ENCODE assay signal across 8 mouse cellular contexts in the genomic region with DNA sequence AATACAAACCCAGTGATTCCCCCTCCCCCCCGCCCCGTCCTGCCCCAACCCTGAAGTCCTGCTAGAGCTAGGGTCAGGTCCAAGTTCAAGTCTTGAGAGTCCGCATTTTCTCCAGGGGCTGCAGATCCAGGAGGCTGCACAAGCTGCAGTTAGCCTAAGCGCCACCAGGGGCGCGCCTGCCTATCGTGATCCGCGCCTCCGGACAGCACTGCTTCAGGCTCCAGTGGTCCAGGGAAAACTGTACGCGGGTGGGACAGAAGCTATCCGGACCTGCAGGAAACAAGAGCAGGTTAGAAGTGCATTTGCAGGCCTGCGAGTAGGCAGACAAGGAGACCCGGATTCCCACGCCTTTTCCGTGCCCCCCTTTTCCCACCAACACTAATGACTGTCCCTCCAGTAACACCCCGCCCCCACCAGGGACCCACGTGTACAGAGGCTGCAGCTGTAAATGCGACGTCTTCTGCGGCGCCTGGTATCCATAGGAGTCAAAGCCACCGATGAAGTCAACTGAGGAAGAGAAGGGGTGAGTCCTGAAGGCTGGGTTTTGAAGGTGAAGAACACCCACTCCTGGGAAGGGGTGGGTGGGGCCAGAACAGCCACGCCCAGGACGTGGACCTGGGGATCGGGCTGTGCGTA. TPM values are rescaled to one million over a fixed set of nuclear protein-coding genes. Genes with fewer than 3 reads are reported as not detected.
DNase-seq lines count a peak whose midpoint lies in the region; ATAC-seq and TF ChIP-seq lines count a peak whose summit lies in the region.

No protein-coding gene starts in this region.

- H3K27me3 ChIP-seq in embryonic facial prominence, embryonic 15.5 days = no peaks in the 10 kb centered on the region
- no peaks in the 10 kb centered on the region for H3K27me3 ChIP-seq in liver, embryonic 11.5 days (replicated peaks; ENCODE audit: control insufficient read depth, insufficient read depth, low read length)
- H3K27me3 ChIP-seq in myocyte (ENCODE audit: control insufficient read depth, insufficient read depth, insufficient read length) = no peaks in the 10 kb centered on the region
- H3K27me3 ChIP-seq in stomach, embryonic 14.5 days (ENCODE audit: control insufficient read depth, insufficient read depth, low read length) = no peaks in the 10 kb centered on the region

- H3K9me3 ChIP-seq in embryonic facial prominence, embryonic 15.5 days (replicated peaks) = no peaks in the 10 kb centered on the region
- H3K9me3 ChIP-seq in liver, embryonic 11.5 days (ENCODE audit: control insufficient read depth, low read length) = no peaks in the 10 kb centered on the region
- H3K9me3 ChIP-seq in stomach, embryonic 14.5 days (ENCODE audit: control insufficient read depth, low read depth, low read length) = no peaks in the 10 kb centered on the region; the same call in 1 of the 2 replicates

- H3K27ac ChIP-seq in bone marrow, adult 2 months (ENCODE audit: control insufficient read depth, insufficient read depth, low read depth, low read length, poor library complexity) = no peak overlapping the region
- H3K27ac ChIP-seq in embryonic facial prominence, embryonic 15.5 days (replicated peaks) = no peak overlapping the region
- no peak overlapping the region for H3K27ac ChIP-seq in liver, embryonic 11.5 days (ENCODE audit: low read depth, low read length)
- H3K27ac ChIP-seq in stomach, embryonic 14.5 days (ENCODE audit: low read length) = no peak overlapping the region

- no peak overlapping the region for H3ac ChIP-seq in myocyte (ENCODE audit: control insufficient read depth, insufficient read length)

- no peak for TF ChIP-seq POLR2A in bone marrow, adult 2 months (IDR thresholded peaks at IDR 0.05; ENCODE audit: borderline replicate concordance, control insufficient read depth, low read depth, low read length)
- no peak for TF ChIP-seq POLR2A in myocyte (IDR thresholded peaks at IDR 0.05; ENCODE audit: insufficient read length, low read depth)

- 7% methylated on average over 28 of the region's 28 CpGs for WGBS in bone marrow, adult 2 months
- 23% methylated on average over 28 of the region's 28 CpGs for WGBS in embryonic facial prominence, embryonic 15.5 days
- WGBS in liver, embryonic 11.5 days = 15% methylated on average over 28 of the region's 28 CpGs
- WGBS in stomach, embryonic 14.5 days = 22% methylated on average over 28 of the region's 28 CpGs

- peak; percentile 78 for TF ChIP-seq CTCF in bone marrow, adult 2 months (IDR thresholded peaks at IDR 0.05; ENCODE audit: control insufficient read depth, insufficient read depth, low read length)

- peak overlapping the region; percentile 51 for H3K4me2 ChIP-seq in embryonic facial prominence, embryonic 15.5 days (replicated peaks)
- H3K4me2 ChIP-seq in liver, embryonic 11.5 days = peak overlapping the region; percentile 59
- H3K4me2 ChIP-seq in myocyte (ENCODE audit: low read depth) = peak overlapping the region; percentile 48
- peak overlapping the region; percentile 31 for H3K4me2 ChIP-seq in stomach, embryonic 14.5 days (replicated peaks; ENCODE audit: low read depth, low read length)

- no peaks in the 10 kb centered on the region for H3K79me2 ChIP-seq in myocyte (ENCODE audit: control insufficient read depth, insufficient read depth)

- peak; percentile 34 for DNase-seq in 3134 (ENCODE audit: extremely low read depth, insufficient read length, low spot score)
- peak; percentile 22 to 47 for DNase-seq in heart, adult 9 months (ENCODE audit: low spot score in 2 of 2)
- DNase-seq in kidney, adult 9 months = peak; percentile 80
- peak; percentile 58 for DNase-seq in liver, embryonic 11.5 days (ENCODE audit: low spot score)

- H3K9ac ChIP-seq in embryonic facial prominence, embryonic 15.5 days = no peak overlapping the region
- H3K9ac ChIP-seq in liver, embryonic 11.5 days (ENCODE audit: low read depth, low read length) = no peak overlapping the region
- no peak overlapping the region for H3K9ac ChIP-seq in stomach, embryonic 14.5 days (replicated peaks; ENCODE audit: low read depth, low read length)

- H3K4me1 ChIP-seq in bone marrow, adult 2 months (ENCODE audit: control insufficient read depth, insufficient read depth, low read length) = no peaks in the 10 kb centered on the region
- H3K4me1 ChIP-seq in embryonic facial prominence, embryonic 15.5 days = peaks cover 6% of the 10 kb centered on the region
- no peaks in the 10 kb centered on the region for H3K4me1 ChIP-seq in liver, embryonic 11.5 days (replicated peaks; ENCODE audit: control insufficient read depth, insufficient read depth, low read length)
- peaks cover 4% of the 10 kb centered on the region; the same call in 1 of the 2 replicates for H3K4me1 ChIP-seq in stomach, embryonic 14.5 days (ENCODE audit: control insufficient read depth, insufficient read depth, low read length)

- H3K36me3 ChIP-seq in embryonic facial prominence, embryonic 15.5 days = 0 out of 2 replicates have a peak, but pooled peaks cover 2% of the 10 kb centered on the region
- H3K36me3 ChIP-seq in liver, embryonic 11.5 days (ENCODE audit: control insufficient read depth, insufficient read depth, low read length) = no peaks in the 10 kb centered on the region
- H3K36me3 ChIP-seq in myocyte (ENCODE audit: control insufficient read depth, insufficient read depth) = no peaks in the 10 kb centered on the region
- H3K36me3 ChIP-seq in stomach, embryonic 14.5 days (ENCODE audit: control insufficient read depth, insufficient read depth, low read length) = no peaks in the 10 kb centered on the region; the same call in 1 of the 2 replicates

- H3K4me3 ChIP-seq in bone marrow, adult 2 months (replicated peaks; ENCODE audit: control insufficient read depth, low read depth, low read length) = no peak overlapping the region
- peak overlapping the region; percentile 27 for H3K4me3 ChIP-seq in embryonic facial prominence, embryonic 15.5 days (replicated peaks)
- no peak overlapping the region for H3K4me3 ChIP-seq in liver, embryonic 11.5 days (ENCODE audit: low read depth, low read length)
- no peak overlapping the region for H3K4me3 ChIP-seq in myocyte
- no peak overlapping the region for H3K4me3 ChIP-seq in stomach, embryonic 14.5 days (ENCODE audit: low read depth, low read length)

- ATAC-seq in embryonic facial prominence, embryonic 15.5 days (ENCODE audit: insufficient number of reproducible peaks, low FRiP score, low TSS enrichment, low read depth) = 0 out of 2 replicates have a peak, but pooled peaks have one; percentile 3
- peak; percentile 49; the same call in 1 of the 2 replicates for ATAC-seq in liver, embryonic 11.5 days (replicated peaks; ENCODE audit: low FRiP score)
- 0 out of 2 replicates have a peak, but pooled peaks have one; percentile 50 for ATAC-seq in stomach, embryonic 14.5 days (ENCODE audit: insufficient number of reproducible peaks, insufficient read depth, low FRiP score, low read depth)

TF ChIP-seq in myocyte, 11 proteins besides CTCF, POLR2A, EP300 and RAD21:
- no peak for TF ChIP-seq MYOD1 (IDR thresholded peaks at IDR 0.05; ENCODE audit: control insufficient read depth in 1 of 3, insufficient read length in 2 of 3, low read depth in 2 of 3)
- TF ChIP-seq USF1 (IDR thresholded peaks at IDR 0.05; ENCODE audit: low read depth) = no peak
- no peak for TF ChIP-seq REST (IDR thresholded peaks at IDR 0.05; ENCODE audit: insufficient read depth, insufficient read length)
- TF ChIP-seq POLR2AphosphoS2 (IDR thresholded peaks at IDR 0.05; ENCODE audit: insufficient read length, low read depth) = no peak
- no peak for TF ChIP-seq CEBPB (IDR thresholded peaks at IDR 0.05; ENCODE audit: insufficient read depth, poor library complexity, severe bottlenecking)
- no peak for TF ChIP-seq SRF (IDR thresholded peaks at IDR 0.05; ENCODE audit: control insufficient read depth, insufficient read length, low read depth)
- no peak for TF ChIP-seq TCF3 (IDR thresholded peaks at IDR 0.05; ENCODE audit: insufficient read length, low read depth)
- no peak for TF ChIP-seq MAX (IDR thresholded peaks at IDR 0.05; ENCODE audit: low read depth)
- no peak for TF ChIP-seq TCF12 (IDR thresholded peaks at IDR 0.05; ENCODE audit: insufficient read depth, poor library complexity, severe bottlenecking)
- TF ChIP-seq E2F4 (IDR thresholded peaks at IDR 0.05; ENCODE audit: insufficient read depth) = no peak
- no peak for TF ChIP-seq MYOG (IDR thresholded peaks at IDR 0.05; ENCODE audit: control insufficient read depth in 1 of 3, insufficient read depth in 1 of 3, insufficient read length in 2 of 3, low read depth in 2 of 3)

RNA-seq across cellular contexts. Expression of gene Nkain1, which starts 42.2 kb away (rescaled TPM):
- polyA plus RNA-seq in bone marrow, adult 2 months (2011; ENCODE audit: insufficient read depth, insufficient read length, low replicate concordance, missing spikeins) = 5.0 TPM in 1 of 2 replicates, not detected in the other
- polyA plus RNA-seq in embryonic facial prominence, embryonic 15.5 days (2015; fragmentation: Nextera tagmentation; extraction: Ambion mirVana) = 0.56 and 1.0 TPM in 2 replicates
- polyA plus RNA-seq in liver, embryonic 11.5 days (2014; fragmentation: Nextera tagmentation; extraction: Ambion mirVana) = 1.3 and 1.8 TPM in 2 replicates
- polyA plus RNA-seq in myocyte (2012; fragmentation: generic; extraction: Trizol) = 19.6 TPM
- 1.8 and 2.6 TPM in 2 replicates for polyA plus RNA-seq in stomach, embryonic 14.5 days (2014; fragmentation: Nextera tagmentation; extraction: Ambion mirVana)
